Comparison of ENCODE assay signal across 8 mouse cellular contexts in the genomic region with DNA sequence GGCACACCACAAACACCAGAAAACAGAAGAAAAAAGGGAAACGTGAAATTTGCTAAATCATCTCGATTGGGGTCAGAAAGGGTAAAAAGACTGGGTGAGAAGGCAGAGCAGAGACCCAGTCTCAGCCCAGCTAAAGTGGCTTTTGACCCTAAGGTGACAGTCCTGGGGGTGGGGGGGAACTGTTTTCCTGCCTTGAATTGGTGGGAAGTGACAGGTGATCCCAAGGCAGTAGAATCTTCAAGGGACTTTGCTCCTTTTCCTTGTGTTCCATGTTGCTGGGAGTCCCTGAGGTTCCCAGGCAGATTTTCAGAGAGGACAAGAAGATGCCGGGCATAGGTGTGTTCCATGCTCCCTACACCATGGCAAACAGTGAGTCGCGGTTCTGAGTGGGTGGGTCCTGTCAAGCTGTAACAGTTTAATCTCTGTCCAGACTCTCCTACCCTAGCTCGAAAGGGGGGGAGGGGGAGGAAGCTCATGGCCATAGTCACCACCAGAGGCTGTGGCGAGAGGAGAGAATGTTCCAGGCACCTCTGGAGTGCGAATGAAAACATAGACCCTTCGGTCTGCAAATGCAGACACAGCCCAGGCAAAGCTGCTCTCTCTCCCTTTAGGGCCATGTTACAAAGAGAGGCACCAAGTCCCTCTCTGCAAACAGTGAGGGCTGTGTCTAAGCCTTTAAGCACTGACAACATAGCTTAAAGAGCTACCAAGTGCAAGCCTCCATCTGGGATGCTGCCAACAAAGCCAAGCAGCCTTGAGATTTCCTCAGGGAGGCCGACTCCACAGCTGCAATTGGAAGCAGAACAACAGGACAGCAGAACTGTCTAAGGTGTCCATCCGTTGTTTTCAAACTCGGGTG. TPM values are rescaled to one million over a fixed set of nuclear protein-coding genes. Genes with fewer than 3 reads are reported as not detected.
DNase-seq lines count a peak whose midpoint lies in the region; ATAC-seq and TF ChIP-seq lines count a peak whose summit lies in the region.

No protein-coding gene starts in this region.

- H3K27ac ChIP-seq in forebrain, embryonic 12.5 days, result no peak overlapping the region
- H3K27ac ChIP-seq in forebrain, embryonic 11.5 days (ENCODE audit: low read depth, low read length), result no peak overlapping the region
- H3K27ac ChIP-seq in lung, embryonic 15.5 days, result no peak overlapping the region
- no peak overlapping the region for H3K27ac ChIP-seq in kidney, embryonic 14.5 days (ENCODE audit: low read depth, low read length)
- H3K27ac ChIP-seq in olfactory bulb, adult 2 months (ENCODE audit: insufficient read depth, low read depth, low read length), result 0 out of 2 replicates have a peak overlapping the region, but pooled peaks have one; percentile 3

- H3K9ac ChIP-seq in forebrain, embryonic 12.5 days, result peak overlapping the region; percentile 4; the same call in 1 of the 2 replicates
- no peak overlapping the region for H3K9ac ChIP-seq in forebrain, embryonic 11.5 days (ENCODE audit: low read length)
- no peak overlapping the region for H3K9ac ChIP-seq in lung, embryonic 15.5 days
- H3K9ac ChIP-seq in kidney, embryonic 14.5 days (ENCODE audit: low read depth, low read length), result no peak overlapping the region

- peak overlapping the region; percentile 24; the same call in 1 of the 2 replicates for H3K4me2 ChIP-seq in forebrain, embryonic 12.5 days
- H3K4me2 ChIP-seq in forebrain, embryonic 11.5 days (ENCODE audit: low read depth, low read length, severe bottlenecking), result no peak overlapping the region
- peak overlapping the region; percentile 49 for H3K4me2 ChIP-seq in lung, embryonic 15.5 days
- H3K4me2 ChIP-seq in kidney, embryonic 14.5 days (replicated peaks; ENCODE audit: low read depth, low read length), result no peak overlapping the region; the same call in 1 of the 2 replicates

- no peak for DNase-seq in forebrain, embryonic 11.5 days (ENCODE audit: low spot score)
- no peak for DNase-seq in lung, postnatal 25 days (ENCODE audit: low spot score)
- DNase-seq in cerebellum, postnatal 25 days, result no peak
- DNase-seq in cerebellum, adult 8-10 months, result no peak

- H3K4me1 ChIP-seq in forebrain, embryonic 12.5 days, result peaks cover 15% of the 10 kb centered on the region
- H3K4me1 ChIP-seq in forebrain, embryonic 11.5 days (replicated peaks; ENCODE audit: control insufficient read depth, insufficient read depth, low read length), result no peaks in the 10 kb centered on the region; the same call in 1 of the 2 replicates
- peaks cover 20% of the 10 kb centered on the region for H3K4me1 ChIP-seq in lung, embryonic 15.5 days
- peaks cover 9% of the 10 kb centered on the region; the same call in 1 of the 2 replicates for H3K4me1 ChIP-seq in kidney, embryonic 14.5 days (ENCODE audit: control insufficient read depth, insufficient read depth, low read length)
- H3K4me1 ChIP-seq in olfactory bulb, adult 2 months (ENCODE audit: control insufficient read depth, insufficient read depth, low read length), result peaks cover 14% of the 10 kb centered on the region

- H3K9me3 ChIP-seq in forebrain, embryonic 12.5 days, result no peaks in the 10 kb centered on the region
- no peaks in the 10 kb centered on the region for H3K9me3 ChIP-seq in forebrain, embryonic 11.5 days (ENCODE audit: control insufficient read depth, low read length)
- no peaks in the 10 kb centered on the region for H3K9me3 ChIP-seq in lung, embryonic 15.5 days
- H3K9me3 ChIP-seq in kidney, embryonic 14.5 days (ENCODE audit: control insufficient read depth, low read length), result no peaks in the 10 kb centered on the region

- H3K27me3 ChIP-seq in forebrain, embryonic 12.5 days, result peaks cover 45% of the 10 kb centered on the region
- H3K27me3 ChIP-seq in forebrain, embryonic 11.5 days (ENCODE audit: control insufficient read depth, insufficient read depth, low read length), result no peaks in the 10 kb centered on the region; the same call in 1 of the 2 replicates
- no peaks in the 10 kb centered on the region for H3K27me3 ChIP-seq in lung, embryonic 15.5 days
- no peaks in the 10 kb centered on the region for H3K27me3 ChIP-seq in kidney, embryonic 14.5 days (ENCODE audit: control insufficient read depth, insufficient read depth, low read length)

- TF ChIP-seq POLR2A in olfactory bulb, adult 2 months (IDR thresholded peaks at IDR 0.05; ENCODE audit: insufficient read depth, low read depth, low read length), result no peak

- no peak for ATAC-seq in forebrain, embryonic 12.5 days (ENCODE audit: low FRiP score)
- no peak for ATAC-seq in forebrain, embryonic 11.5 days (replicated peaks; ENCODE audit: low FRiP score)
- no peak for ATAC-seq in lung, embryonic 15.5 days (ENCODE audit: borderline replicate concordance, extremely low read depth, low FRiP score, low TSS enrichment)
- no peak for ATAC-seq in kidney, embryonic 14.5 days (ENCODE audit: low FRiP score, low TSS enrichment)

- no peak overlapping the region for H3K4me3 ChIP-seq in forebrain, embryonic 12.5 days (replicated peaks)
- H3K4me3 ChIP-seq in forebrain, embryonic 11.5 days (ENCODE audit: low read depth, low read length), result no peak overlapping the region
- H3K4me3 ChIP-seq in lung, embryonic 15.5 days, result peak overlapping the region; percentile 11; the same call in 1 of the 2 replicates
- peak overlapping the region; percentile 4; the same call in 1 of the 2 replicates for H3K4me3 ChIP-seq in kidney, embryonic 14.5 days (ENCODE audit: low read length)
- H3K4me3 ChIP-seq in olfactory bulb, adult 2 months (ENCODE audit: insufficient read depth, low read depth, low read length), result no peak overlapping the region

- WGBS in forebrain, embryonic 12.5 days, result 50% methylated on average over 12 of the region's 12 CpGs
- WGBS in forebrain, embryonic 11.5 days, result 50% methylated on average over 12 of the region's 12 CpGs
- 28% methylated on average over 12 of the region's 12 CpGs for WGBS in lung, embryonic 15.5 days
- 42% methylated on average over 12 of the region's 12 CpGs for WGBS in kidney, embryonic 14.5 days
- WGBS in olfactory bulb, adult 2 months, result 32% methylated on average over 12 of the region's 12 CpGs

- H3K36me3 ChIP-seq in forebrain, embryonic 12.5 days (replicated peaks), result no peaks in the 10 kb centered on the region
- no peaks in the 10 kb centered on the region for H3K36me3 ChIP-seq in forebrain, embryonic 11.5 days (ENCODE audit: control insufficient read depth, insufficient read depth, low read length)
- H3K36me3 ChIP-seq in lung, embryonic 15.5 days, result no peaks in the 10 kb centered on the region
- H3K36me3 ChIP-seq in kidney, embryonic 14.5 days (ENCODE audit: control insufficient read depth, insufficient read depth, low read length), result no peaks in the 10 kb centered on the region

- TF ChIP-seq CTCF in olfactory bulb, adult 2 months (IDR thresholded peaks at IDR 0.05; ENCODE audit: insufficient read depth, low read depth, low read length), result no peak

RNA-seq across cellular contexts. Expression of a gene that starts 3.2 kb away (rescaled TPM):
- not detected in 2 replicates for polyA plus RNA-seq in forebrain, embryonic 12.5 days (2016; fragmentation: Nextera tagmentation; extraction: Ambion mirVana)
- not detected in 2 replicates for polyA plus RNA-seq in forebrain, embryonic 11.5 days (2014; fragmentation: Nextera tagmentation; extraction: Ambion mirVana)
- polyA plus RNA-seq in lung, embryonic 15.5 days (2015; fragmentation: Nextera tagmentation; extraction: Ambion mirVana), result not detected in 2 replicates
- polyA plus RNA-seq in kidney, embryonic 14.5 days (2014; fragmentation: Nextera tagmentation; extraction: Ambion mirVana), result not detected in 2 replicates
- not detected in 2 replicates for polyA plus RNA-seq in olfactory bulb, adult 2 months (2012; ENCODE audit: insufficient read depth, insufficient read length, low replicate concordance, missing spikeins)

RNA-seq across cellular contexts. Expression of a gene that starts 10.1 kb away (rescaled TPM):
- polyA plus RNA-seq in forebrain, embryonic 12.5 days (2016; fragmentation: Nextera tagmentation; extraction: Ambion mirVana), result 34.9 and 37.4 TPM in 2 replicates
- 11.4 and 11.5 TPM in 2 replicates for polyA plus RNA-seq in forebrain, embryonic 11.5 days (2014; fragmentation: Nextera tagmentation; extraction: Ambion mirVana)
- 30.7 and 35.1 TPM in 2 replicates for polyA plus RNA-seq in lung, embryonic 15.5 days (2015; fragmentation: Nextera tagmentation; extraction: Ambion mirVana)
- 10.0 and 14.0 TPM in 2 replicates for polyA plus RNA-seq in kidney, embryonic 14.5 days (2014; fragmentation: Nextera tagmentation; extraction: Ambion mirVana)
- polyA plus RNA-seq in olfactory bulb, adult 2 months (2012; ENCODE audit: insufficient read depth, insufficient read length, low replicate concordance, missing spikeins), result 185 TPM in 1 of 2 replicates, not detected in the other

RNA-seq across cellular contexts. Expression of a gene that starts 21.8 kb away (rescaled TPM):
- polyA plus RNA-seq in forebrain, embryonic 12.5 days (2016; fragmentation: Nextera tagmentation; extraction: Ambion mirVana), result not detected in 2 replicates
- not detected in 2 replicates for polyA plus RNA-seq in forebrain, embryonic 11.5 days (2014; fragmentation: Nextera tagmentation; extraction: Ambion mirVana)
- polyA plus RNA-seq in lung, embryonic 15.5 days (2015; fragmentation: Nextera tagmentation; extraction: Ambion mirVana), result not detected in 2 replicates
- not detected in 2 replicates for polyA plus RNA-seq in kidney, embryonic 14.5 days (2014; fragmentation: Nextera tagmentation; extraction: Ambion mirVana)
- not detected in 2 replicates for polyA plus RNA-seq in olfactory bulb, adult 2 months (2012; ENCODE audit: insufficient read depth, insufficient read length, low replicate concordance, missing spikeins)

RNA-seq across cellular contexts. Expression of a gene that starts 33.2 kb away (rescaled TPM):
- not detected in 2 replicates for polyA plus RNA-seq in forebrain, embryonic 12.5 days (2016; fragmentation: Nextera tagmentation; extraction: Ambion mirVana)
- not detected in 2 replicates for polyA plus RNA-seq in forebrain, embryonic 11.5 days (2014; fragmentation: Nextera tagmentation; extraction: Ambion mirVana)
- 0.34 and 9.2 TPM in 2 replicates for polyA plus RNA-seq in lung, embryonic 15.5 days (2015; fragmentation: Nextera tagmentation; extraction: Ambion mirVana)
- polyA plus RNA-seq in kidney, embryonic 14.5 days (2014; fragmentation: Nextera tagmentation; extraction: Ambion mirVana), result not detected in 2 replicates
- polyA plus RNA-seq in olfactory bulb, adult 2 months (2012; ENCODE audit: insufficient read depth, insufficient read length, low replicate concordance, missing spikeins), result not detected in 2 replicates

RNA-seq across cellular contexts. Expression of a gene that starts 48.0 kb away (rescaled TPM):
- 1.3 and 1.5 TPM in 2 replicates for polyA plus RNA-seq in forebrain, embryonic 12.5 days (2016; fragmentation: Nextera tagmentation; extraction: Ambion mirVana)
- polyA plus RNA-seq in forebrain, embryonic 11.5 days (2014; fragmentation: Nextera tagmentation; extraction: Ambion mirVana), result 0.84 and 1.5 TPM in 2 replicates
- polyA plus RNA-seq in lung, embryonic 15.5 days (2015; fragmentation: Nextera tagmentation; extraction: Ambion mirVana), result 0.48 and 0.57 TPM in 2 replicates
- 0.45 and 0.51 TPM in 2 replicates for polyA plus RNA-seq in kidney, embryonic 14.5 days (2014; fragmentation: Nextera tagmentation; extraction: Ambion mirVana)
- not detected in 2 replicates for polyA plus RNA-seq in olfactory bulb, adult 2 months (2012; ENCODE audit: insufficient read depth, insufficient read length, low replicate concordance, missing spikeins)

Comparison
In these comparisons a context has a peak if more than half of its experiments do, and no peak if none do; other contexts are left out.
1. H3K4me2 ChIP-seq: peak in forebrain, embryonic 12.5 days (single experiment) and lung, embryonic 15.5 days (single experiment); none in forebrain, embryonic 11.5 days (single experiment) and kidney, embryonic 14.5 days (single experiment).
2. H3K4me3 ChIP-seq: peak in lung, embryonic 15.5 days (single experiment) and kidney, embryonic 14.5 days (single experiment); none in forebrain, embryonic 12.5 days (single experiment), forebrain, embryonic 11.5 days (single experiment) and olfactory bulb, adult 2 months (single experiment).